Mouse (Mus musculus) Muller cell, postnatal 12 days (primary cell): ENCODE data around the gene Cirbp.
"Not testable (repeated sequence)": the region's sequence is repeated elsewhere in the genome, so short reads cannot be mapped to it uniquely, and the experiment has no call there.

ENCODE experiments used
- DNase-seq: peaks from one replicate; pipeline ENCODE4 v3.0.0-alpha.2; 2015; ENCODE audit errors: inconsistent ontology term

Cirbp gene

DNA sequence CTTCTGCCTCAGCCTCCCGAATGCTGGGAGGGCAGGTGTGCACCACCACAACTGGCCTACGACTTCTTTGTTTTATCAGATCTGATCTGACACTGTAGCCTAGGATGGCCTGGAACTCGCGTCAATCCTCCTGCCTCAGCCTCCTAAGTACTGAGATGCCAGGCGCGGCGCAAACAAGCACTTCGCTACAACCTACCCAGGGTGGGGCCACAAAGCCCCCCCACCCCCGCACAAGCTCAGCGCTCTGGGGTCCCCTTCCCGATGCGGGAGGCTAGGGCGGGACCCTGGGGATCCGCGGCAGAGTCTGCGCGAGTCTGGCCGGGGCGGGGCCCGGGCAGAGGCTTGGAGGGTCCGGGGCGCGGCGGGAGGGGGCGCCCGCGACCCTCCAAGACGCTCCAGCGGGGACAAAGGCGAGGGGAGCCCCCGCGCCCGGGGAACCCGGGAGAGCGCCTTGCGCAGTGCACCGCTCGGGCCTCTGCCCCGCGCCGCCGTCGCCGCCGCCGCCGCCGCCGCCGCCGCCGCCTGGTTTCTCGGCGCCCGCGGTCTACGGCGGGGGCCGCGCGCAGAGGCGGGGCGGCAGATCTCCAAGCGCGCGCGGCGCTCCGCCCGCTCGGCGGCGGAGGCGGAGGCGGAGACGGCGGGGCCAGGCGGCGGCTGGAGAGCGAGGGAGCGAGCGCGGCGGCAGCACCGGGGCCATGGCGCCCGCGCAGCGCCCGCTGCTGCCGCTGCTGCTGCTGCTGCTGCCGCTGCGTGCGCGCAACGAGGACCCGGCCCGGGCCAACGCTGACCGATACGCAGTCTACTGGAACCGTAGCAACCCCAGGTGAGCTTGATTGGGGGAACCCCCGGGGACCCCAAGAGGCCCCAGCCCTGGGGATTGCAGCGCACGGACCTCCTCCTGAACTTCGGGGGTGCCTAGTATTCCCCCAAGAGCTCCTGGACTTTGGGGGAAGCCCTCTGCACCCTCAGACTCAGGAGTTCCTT lies 13.6 kb downstream of the Cirbp start, which contains the start of gene Efna2:
Efna2 (plus strand) TSS at position 415 of the 984 bp plus-strand sequence.
- DNase-seq, result peak; percentile 66

DNA sequence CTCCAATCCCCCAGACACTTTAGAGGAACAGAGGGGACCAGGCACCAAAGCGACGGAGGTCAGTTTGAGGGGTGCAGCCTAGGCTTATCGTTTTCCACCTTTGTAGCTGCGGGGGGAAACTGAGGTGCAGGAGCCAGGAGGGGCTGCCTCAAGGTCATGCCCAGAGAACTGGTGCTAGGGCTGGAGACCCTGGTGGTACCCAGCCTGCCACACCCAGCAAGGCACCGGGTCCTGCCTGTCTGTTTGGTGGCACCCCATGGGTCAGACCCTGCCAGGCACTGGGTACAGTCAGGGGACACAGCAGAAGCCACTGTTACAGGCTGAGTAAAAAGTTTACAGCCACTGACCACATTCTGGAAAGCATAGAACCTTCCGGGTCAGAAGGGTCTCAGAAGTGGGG lies 14.5 kb downstream of the Cirbp start:
- DNase-seq, result no peak

DNA sequence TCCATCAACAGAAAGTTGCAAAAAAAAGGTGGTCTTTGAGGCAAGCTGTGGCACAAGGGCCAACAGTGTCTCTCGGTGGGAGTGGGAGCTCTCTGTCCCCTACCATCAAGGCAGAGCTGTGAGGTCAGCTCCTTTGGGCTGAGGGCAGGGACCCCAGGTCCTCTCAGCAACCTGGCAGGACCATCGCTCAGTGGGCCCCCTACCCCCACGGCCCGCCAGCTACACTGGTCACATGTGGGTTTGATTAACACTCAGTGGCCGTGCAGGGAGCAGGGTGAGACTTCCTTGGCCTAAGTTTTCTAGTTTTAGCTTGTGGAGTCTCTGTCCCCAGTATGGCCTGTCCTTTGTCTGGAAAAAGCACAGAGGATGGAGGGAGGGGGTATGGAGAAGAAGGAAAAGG lies 15.0 kb downstream of the Cirbp start:
- DNase-seq, result no peak

DNA sequence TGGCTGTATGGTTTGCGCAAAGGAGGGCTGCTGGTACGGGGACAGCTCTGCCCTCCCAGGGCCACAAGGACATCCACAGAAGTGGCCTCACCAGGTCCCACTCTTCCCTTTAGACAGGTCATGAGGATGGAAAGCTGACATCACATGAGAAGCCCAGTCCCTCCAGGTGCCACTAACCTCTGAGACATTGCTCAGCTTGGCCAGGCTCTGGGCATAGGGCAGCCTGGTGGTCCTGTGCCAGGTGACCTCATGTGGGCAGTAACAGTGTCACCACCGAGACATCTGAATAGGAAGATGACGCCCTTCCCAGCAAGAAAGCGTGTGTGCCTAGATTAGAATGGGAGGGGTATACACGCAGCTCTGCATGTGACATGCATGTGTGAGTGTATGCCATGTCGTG lies 16.8 kb downstream of the Cirbp start:
- no peak for DNase-seq

DNA sequence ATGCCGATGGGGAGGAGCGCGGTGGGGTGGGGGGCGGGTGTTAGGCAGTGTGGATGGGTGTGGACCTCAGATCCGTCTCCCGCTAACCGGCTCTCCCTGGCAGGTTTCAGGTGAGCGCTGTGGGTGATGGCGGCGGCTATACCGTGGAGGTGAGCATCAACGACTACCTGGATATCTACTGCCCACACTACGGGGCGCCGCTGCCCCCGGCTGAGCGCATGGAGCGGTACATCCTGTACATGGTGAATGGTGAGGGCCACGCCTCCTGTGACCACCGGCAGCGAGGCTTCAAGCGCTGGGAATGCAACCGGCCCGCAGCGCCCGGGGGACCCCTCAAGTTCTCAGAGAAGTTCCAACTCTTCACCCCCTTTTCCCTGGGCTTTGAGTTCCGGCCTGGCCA lies 20.9 kb downstream of the Cirbp start:
- no peak for DNase-seq

DNA sequence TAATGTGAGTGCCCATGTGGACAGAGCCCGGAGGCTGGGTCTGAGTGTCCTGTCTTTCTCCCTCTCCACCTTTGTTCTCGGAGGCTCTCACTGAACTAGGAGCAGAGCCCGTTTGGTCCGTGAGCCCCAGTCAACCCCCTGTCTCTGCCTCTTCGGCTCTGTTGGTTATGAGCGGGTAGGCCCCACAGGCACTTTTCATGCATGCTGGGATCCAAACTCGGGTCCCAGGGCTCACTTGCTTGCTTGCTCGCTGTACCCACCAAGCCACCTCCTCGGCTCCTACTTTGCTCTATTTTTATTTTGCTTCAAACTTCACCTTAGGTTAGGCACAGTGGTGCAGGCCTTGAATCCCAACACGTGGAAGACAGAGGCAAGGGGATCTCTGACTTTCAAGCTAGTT lies 22.0 kb downstream of the Cirbp start:
- DNase-seq, result no peak

DNA sequence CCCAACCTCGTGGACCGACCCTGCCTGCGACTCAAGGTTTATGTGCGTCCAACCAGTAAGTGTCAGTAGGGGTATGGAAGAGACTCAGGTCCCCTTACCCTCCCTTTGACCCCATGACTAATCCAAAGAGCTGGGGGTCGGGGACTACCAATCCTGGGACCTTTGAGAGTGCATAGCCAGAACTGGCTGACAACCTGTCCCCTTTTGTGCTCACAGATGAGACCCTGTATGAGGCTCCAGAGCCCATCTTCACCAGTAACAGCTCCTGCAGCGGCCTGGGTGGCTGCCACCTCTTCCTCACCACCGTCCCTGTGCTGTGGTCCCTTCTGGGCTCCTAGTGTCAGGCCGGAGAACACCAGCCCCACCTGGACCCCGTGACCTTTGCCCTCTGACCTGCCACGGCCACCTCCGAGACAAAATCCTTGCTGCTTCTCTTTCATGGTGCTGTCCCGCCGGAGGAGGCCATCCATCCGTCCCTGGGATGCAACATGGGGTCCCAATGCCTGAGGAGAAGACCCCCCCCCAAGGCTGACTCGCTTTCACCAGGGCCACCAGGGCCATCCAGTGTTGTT lies 22.8 kb downstream of the Cirbp start:
- no peak for DNase-seq

DNA sequence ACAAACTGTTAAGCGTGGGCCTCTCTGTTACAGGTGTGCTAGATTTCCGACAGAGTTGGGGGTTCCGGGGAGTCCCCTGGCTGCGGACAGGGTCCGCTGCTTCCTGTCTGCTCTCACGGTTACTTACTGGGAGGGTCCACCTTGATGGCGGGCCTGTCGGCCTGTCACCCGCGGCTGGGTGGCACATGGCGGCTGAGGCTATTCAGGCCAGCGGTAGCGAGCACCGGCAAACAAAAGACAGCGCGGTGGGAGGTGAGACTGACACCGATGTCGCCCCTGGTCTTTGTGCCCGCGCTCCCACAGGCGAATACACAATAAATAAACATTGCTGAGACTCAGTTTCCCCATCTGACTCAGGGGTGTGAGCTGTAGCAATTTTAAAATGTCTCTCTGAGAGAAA lies 24.2 kb downstream of the Cirbp start:
- DNase-seq, result no peak

DNA sequence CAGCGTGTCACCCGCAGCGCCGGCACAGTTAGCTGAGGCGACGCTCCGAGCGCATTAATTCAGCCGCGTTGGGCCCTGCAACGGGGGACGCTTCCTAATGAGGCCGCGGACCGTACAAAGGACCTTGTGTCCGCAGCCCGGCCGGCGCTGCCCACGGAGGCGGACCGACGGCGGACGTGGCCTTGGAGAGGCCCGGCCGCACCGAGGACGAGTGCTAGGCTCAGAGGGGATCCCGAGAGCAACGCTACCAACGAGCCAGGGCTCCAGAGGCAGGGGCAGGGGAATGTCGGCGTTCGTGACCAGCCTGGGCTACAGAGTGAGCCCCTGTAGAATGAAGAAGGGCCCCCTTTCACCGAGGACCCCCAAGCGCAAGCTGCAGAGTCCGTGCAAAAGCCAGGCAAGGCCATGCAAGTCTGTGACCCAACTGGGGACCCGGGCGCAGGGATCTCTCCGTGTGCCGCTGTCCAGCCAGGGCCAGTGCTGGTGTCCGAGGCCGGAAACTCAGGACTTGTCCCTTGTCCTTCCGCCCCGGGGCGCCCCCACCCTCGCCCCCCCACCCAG lies 24.8 kb downstream of the Cirbp start:
- peak; percentile 80 for DNase-seq

DNA sequence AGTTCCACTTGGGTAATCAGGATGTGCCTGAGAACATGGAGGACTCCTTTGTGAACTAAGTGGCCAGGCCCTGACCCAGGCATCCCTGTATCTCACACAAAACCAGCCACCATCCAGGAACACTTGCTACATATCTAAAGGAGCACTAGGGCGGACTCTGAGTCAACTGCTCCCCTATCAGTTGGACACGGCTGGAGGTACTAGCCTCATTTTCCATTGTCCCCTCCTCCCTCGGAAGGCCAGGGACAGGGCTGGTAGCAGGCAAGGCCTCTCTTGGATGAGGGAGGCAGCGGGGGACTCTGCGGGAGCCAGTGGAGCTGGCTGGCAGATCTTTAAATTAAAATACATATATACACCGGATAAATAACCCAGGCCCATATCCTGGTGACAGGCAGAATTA lies 28.2 kb downstream of the Cirbp start:
- DNase-seq, result no peak

DNA sequence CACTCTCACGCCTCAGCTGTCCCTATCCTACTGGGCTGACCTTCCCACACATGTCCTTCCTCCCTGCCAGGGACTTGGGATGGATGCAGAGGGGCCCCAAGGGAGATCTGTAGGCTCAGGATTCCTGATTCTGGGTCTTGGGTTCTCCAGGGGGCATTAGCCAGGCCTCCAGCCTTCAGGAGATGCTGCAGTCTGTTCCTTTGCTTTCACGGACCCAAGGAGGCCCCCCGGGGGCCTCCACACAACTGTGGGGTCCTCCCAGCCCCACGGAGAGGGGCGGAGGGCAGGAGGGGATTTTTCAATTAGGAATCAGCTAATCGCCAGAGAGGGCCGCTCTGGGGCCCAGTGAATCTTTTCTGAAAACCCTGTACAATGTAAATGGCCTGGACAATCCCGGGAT lies 28.7 kb downstream of the Cirbp start:
- DNase-seq, result no peak

DNA sequence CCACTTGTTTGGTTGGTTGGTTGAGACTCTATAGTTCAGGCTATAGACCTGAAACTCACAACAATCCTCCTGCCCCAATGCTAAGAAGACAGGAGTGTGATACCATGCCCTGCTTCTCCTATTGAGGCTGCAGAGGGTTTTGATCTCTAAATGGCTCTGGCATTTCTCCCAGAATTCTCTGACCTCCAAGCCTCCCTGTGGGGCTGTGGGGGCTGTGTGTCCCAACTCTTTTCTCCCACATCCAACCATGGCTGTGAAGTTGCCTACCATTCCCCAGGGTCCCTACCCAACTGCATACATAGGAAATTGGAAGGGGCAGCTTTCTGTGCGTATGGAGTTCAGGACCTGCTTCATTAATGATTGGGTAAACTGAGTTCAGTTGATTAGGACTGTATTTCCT lies 30.4 kb downstream of the Cirbp start:
- no peak for DNase-seq

DNA sequence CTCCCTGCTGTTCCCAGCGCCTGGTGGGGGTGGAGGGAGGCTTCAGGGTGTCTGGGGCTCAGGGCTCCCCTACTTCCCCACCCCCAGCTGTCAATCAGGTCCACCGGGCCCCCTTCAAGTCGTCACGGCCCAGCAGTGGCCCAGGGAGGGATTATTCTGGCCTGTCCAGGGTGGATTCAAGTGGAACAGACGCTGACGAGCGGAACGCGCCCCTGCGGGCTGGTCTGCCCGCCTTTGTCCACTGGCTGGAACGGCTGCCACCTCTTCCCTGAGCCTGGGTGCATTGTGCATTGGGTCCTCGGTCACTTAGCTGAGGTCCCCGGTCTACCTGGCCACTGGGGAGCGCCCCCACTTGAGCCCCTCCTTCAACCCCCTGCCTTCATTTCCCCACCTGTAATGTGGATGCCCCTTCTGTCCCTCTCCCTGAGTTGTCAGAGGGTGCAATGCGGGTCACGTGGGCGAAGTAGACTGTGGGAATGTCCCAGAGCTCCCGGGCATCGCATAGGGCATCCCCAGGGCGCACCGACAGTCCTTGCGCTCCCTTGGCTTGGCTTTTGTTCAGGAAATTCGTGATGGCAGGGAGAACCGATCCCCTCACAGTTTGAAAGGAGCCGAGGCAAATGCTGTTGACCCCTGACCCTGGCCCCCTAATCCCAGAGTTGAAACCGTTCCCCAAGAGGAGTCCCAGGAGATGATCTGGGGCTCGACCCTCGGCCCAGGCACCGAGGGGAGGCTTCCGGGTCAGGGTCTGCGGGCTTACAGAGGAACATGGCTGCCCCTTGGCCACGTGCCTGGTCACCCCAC lies 31.2 kb downstream of the Cirbp start:
- no peak for DNase-seq

DNA sequence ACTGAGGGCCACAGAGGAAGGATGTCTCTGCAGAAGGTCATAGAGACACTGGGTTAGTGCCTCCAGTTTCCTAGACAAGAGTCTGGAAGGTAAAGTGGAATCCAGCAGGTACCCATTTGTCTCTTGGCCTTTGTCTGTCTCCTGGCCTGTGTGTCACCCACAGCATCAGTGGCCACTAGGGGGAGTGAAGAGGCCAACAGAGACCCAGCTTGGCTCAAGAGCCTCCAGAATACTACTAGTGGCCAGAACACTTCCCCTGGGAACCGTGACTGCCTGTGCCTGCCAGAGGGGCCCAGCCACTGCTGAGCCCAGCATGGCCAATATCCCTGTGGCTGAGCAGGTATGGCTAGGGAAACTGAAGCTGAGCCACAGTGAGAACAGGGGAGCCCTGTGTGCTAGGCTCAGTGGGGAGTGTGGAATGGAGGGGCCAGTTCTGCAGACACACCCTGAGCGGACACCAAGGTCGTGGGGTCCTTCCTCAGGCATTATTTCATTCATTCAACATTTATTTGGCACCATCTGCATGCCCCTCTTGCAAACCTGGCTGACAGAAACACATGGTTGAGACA lies 33.7 kb downstream of the Cirbp start:
- DNase-seq, result peak; percentile 75

DNA sequence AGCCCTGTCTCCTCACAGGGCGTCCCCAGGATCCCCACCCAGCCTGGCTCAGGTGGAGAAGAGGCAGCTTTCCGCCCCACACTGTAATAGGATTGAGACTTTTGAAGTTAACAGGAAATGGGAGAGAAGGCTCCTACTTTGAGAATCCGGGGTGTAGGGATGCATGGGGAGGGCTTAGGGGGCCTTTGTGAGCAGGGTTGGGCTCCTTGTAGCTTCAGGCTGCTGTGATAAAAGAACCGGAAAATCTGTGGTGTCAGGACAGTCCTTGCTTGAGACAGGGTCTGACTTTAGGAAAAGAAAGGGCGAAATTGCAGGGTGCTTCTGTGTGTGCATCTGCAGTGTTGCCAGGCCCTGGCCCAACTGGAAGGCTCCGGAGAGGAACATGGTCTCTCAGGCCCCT lies 34.7 kb downstream of the Cirbp start:
- DNase-seq, result no peak

DNA sequence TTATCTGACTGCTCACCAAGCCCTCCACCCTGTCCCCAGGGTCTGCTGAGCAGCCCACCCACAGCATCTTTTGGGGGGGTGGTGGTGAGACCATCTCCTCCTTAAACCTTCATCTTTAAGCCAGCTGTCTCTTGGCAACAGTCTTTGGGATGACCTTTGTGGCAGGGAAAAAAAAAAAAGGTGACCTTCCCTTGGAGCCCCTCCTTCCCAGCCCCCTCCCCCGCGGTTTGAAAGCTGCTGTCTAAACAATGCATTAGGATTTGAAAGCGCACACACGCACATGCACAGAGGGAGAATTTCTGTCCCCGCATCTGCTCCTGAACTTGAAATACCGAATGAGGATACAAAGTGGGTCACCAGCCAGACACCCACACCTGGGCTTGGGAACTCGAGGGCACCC lies 38.3 kb downstream of the Cirbp start:
- DNase-seq, result no peak

DNA sequence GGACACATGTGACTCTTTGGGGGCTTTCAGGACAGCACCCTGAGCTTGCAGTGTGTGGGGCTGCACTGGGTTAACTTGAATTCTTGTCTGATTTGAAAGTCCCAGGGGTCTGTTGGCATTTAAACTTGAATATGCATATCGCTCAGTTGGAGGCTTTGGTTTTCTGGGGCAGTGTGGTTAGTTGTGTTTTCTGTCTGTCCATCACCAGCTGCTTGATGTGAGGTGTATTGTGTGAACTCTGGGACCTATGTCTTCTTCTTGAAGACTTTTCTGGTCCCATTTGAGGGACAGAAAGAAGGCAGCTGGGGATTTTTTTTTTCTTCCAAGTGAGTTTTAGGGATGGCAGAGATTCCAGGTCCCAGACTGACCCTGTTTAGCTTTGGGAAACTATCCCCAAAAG lies 41.4 kb downstream of the Cirbp start:
- DNase-seq, result no peak

DNA sequence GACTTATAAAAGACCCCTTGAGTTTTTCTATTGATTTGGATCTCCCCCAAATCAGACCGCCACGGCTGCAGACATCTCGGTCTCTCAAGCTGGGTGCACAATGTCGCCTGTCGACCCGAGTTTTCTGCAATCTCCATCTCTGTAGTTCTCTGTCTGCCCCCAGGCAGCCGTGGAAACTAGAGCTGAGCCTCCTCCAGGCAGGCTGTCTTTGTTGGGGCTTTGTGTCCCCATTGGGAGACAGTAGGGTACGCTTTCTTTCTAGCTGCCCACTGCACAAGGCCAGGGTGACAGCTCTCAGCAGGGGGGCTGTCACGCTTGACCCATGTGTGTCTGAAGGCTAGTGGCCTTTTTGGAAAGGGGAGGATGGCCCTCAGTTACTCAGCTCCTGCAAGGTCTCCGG lies 41.9 kb downstream of the Cirbp start:
- no peak for DNase-seq

DNA sequence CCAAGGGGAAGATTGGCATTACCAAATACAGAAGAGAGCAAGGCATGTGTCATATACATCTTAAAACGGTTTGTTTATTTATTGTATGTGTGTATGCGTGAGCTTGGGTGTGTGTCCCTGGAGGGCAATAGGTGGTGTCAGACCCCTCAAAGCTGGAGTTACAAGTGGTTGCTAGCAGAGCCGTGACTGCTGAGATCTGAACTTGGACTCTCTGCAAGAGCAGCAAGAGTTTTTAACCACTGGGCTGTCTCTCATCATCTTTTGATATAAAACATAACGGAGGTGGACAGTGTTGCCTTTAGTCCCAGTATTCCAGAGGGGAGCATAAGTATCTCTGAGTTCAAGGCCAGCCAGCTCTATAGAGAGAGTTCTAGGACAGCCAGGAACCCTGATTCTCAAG lies 42.5 kb downstream of the Cirbp start:
- DNase-seq, result no peak

DNA sequence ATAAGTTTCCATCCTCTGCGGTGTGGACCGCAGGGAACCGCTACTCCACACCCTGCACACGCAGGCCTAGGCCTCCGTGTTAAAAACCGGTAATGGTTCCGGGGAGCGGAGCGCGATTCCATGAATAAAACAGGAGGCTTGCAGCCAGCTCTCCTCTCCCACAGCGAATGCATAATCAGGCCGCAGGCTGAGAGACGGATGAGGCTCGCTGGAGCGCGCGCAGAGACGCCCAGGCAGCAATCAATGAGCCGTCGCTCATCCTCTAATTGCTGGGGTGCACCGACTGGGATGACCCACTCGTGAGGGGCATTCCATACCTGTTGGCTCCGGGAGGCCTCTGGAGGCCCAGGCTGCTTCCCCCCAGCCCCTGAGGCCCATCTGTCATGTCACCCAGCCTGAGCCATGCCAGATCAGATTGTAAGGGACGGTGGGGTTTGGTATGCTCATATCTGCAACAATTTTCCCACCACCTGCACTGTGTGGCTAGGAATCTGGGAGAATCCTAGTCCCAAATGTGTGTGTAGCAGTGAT lies 43.1 kb downstream of the Cirbp start:
- peak; percentile 17 for DNase-seq

DNA sequence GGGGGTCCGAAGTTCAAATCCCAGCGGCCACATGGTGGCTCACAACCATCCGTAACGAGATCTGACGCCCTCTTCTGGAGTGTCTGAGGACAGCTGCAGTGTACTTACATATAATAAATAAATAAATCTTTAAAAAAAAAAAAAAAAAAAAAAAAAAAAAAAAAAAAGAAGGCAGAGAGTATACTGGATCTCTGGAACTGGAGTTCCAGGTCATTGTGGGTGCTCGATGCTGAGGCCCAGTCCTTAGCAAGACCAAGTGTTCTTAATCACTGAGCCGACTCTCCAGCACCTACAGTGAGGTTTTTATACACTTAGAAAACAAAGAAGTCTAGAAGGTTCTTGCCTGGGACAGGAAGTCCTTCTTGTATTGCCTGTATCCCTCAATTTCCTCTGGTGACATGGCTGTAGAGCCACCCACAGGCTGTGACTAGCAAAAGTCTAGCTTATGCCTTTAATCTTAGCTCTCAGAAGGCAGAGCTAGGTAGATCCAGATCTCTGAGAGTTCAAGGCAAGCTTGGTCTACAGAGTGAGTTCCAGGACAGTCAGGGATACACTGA lies 45.8 kb downstream of the Cirbp start:
- not testable (repeated sequence) for DNase-seq
